Mouse (Mus musculus) intestine, postnatal 0 days (tissue): ENCODE measurements around the gene Gxylt2. TPM values are rescaled to one million over a fixed set of nuclear protein-coding genes. Genes with fewer than 3 reads are reported as not detected.

Source experiments
- ATAC-seq: fragments of 200-750 bp; cut with Nextera tagmentation; 2 replicates; pipeline ENCODE4 v1.8.0; 2017; ENCODE audit warnings: mild to moderate bottlenecking, moderate TSS enrichment, moderate library complexity
- H3K27ac ChIP-seq: fragments of 300-500 bp; sonication (generic); 2 replicates; pipeline ENCODE4 v1.5.1; 2014; ENCODE audit warnings: mild to moderate bottlenecking, low read depth, low read length, moderate library complexity
- H3K27me3 ChIP-seq: fragments of 300-500 bp; sonication (generic); replicated peaks from 2 replicates; pipeline ENCODE4 v1.6.1; 2014; ENCODE audit warnings: low read length, mixed read lengths; ENCODE audit not compliant: control insufficient read depth, insufficient read depth
- H3K36me3 ChIP-seq: fragments of 300-500 bp; sonication (generic); 2 replicates; pipeline ENCODE4 v1.6.1; 2014; ENCODE audit warnings: mild to moderate bottlenecking, moderate library complexity; ENCODE audit not compliant: control insufficient read depth, insufficient read depth
- H3K4me1 ChIP-seq: fragments of 300-500 bp; sonication (generic); replicated peaks from 2 replicates; pipeline ENCODE4 v1.6.1; 2014; ENCODE audit warnings: antibody characterized with exemption, low read length, mixed read lengths; ENCODE audit not compliant: control insufficient read depth, insufficient read depth
- H3K4me2 ChIP-seq: fragments of 300-500 bp; sonication (generic); replicated peaks from 2 replicates; pipeline ENCODE4 v1.6.1; 2014; ENCODE audit warnings: low read depth, mild to moderate bottlenecking, moderate library complexity
- H3K4me3 ChIP-seq: fragments of 300-500 bp; sonication (generic); 2 replicates; pipeline ENCODE4 v1.5.1; 2014; ENCODE audit warnings: low read depth, low read length
- H3K9ac ChIP-seq: fragments of 300-500 bp; sonication (generic); 2 replicates; pipeline ENCODE4 v1.6.1; 2014; ENCODE audit warnings: mild to moderate bottlenecking, low read depth, low read length
- H3K9me3 ChIP-seq: fragments of 300-500 bp; sonication (generic); 2 replicates; pipeline ENCODE4 v1.6.1; 2016; ENCODE audit warnings: mixed run types; ENCODE audit not compliant: control insufficient read depth
- CTCF ChIP-seq: sonication (generic); IDR thresholded peaks from 2 replicates; pipeline ENCODE4 v1.5.1; 2016; ENCODE audit warnings: low read depth, mild to moderate bottlenecking, control low read depth, antibody characterized with exemption, moderate library complexity
- WGBS: fragments of 180-500 bp; shearing (Covaris S2); extraction: QIAGEN DNeasy Blood & Tissue Kit; methylation state at CpG from one replicate; pipeline ENCODE4 v1.1.7; 2014; 5-methylcytosine and 5-hydroxymethylcytosine counted together
- polyA plus RNA-seq: library from polyadenylated mRNA; unstranded; fragments of >200 nt; fragmentation: Nextera tagmentation; extraction: Ambion mirVana; gene quantifications from 2 replicates; pipeline ENCODE4 v1.2.1, GENCODE M21; 2015

Gene Gxylt2
- polyA plus RNA-seq, 1 experiment from 2014 or later: 0.12 TPM

DNA sequence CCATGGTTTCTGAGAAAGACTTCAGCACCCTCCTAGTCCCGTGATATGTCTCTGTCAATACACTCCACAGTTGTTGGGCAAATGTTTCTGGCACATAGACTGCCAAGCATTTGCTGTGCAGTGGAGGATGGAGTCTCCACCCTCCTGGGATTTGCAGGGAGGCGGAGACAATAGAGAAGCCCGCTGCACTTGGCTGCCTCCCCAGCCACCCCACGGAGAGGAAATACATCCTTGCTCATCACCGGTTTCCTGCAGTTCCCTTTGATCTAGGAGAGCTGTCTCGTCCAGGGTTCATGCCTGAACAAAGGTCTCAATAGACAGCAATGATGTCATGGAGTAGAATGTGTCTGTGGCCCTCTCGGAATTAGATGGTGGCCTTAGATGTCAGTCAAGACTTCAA lies 4.9 kb downstream of the Gxylt2 start:
- WGBS: 38% methylated on average over 7 of the region's 7 CpGs
- H3K4me2 ChIP-seq: no peak overlapping the region

GRCm38 (mm10) chr6:100710170-100710569 lies 5.6 kb downstream of the Gxylt2 start:
- Histone ChIP-seq H3K9me3 (no peaks in the 10 kb centered on the region), H3K4me1 (0 out of 2 replicates have a peak, but pooled peaks cover under 1% of the 10 kb centered on the region), H3K9ac (no peak overlapping the region), H3K36me3 (no peaks in the 10 kb centered on the region), H3K27ac (no peak overlapping the region), H3K27me3 (peaks cover 11% of the 10 kb centered on the region; the same call in 1 of the 2 replicates), H3K4me3 (no peak overlapping the region), H3K4me2 (no peak overlapping the region)
- TF ChIP-seq CTCF: peak; percentile 56
- no peak for ATAC-seq
- 38% methylated on average over 4 of the region's 4 CpGs for WGBS

More for the DNA sequence above, 4.9 kb downstream of the Gxylt2 start:
- Histone ChIP-seq H3K36me3 (no peaks in the 10 kb centered on the region), H3K9me3 (no peaks in the 10 kb centered on the region), H3K4me3 (no peak overlapping the region), H3K9ac (no peak overlapping the region), H3K27ac (no peak overlapping the region), H3K27me3 (peaks cover 18% of the 10 kb centered on the region), H3K4me1 (peaks cover 4% of the 10 kb centered on the region; the same call in 1 of the 2 replicates)
- no peak for ATAC-seq
- no peak for TF ChIP-seq CTCF

GRCm38 (mm10) chr6:100710866-100711265 lies 6.3 kb downstream of the Gxylt2 start:
- 79% methylated on average over 5 of the region's 5 CpGs for WGBS
- H3K27ac ChIP-seq: no peak overlapping the region
- no peaks in the 10 kb centered on the region for H3K4me1 ChIP-seq
- no peak overlapping the region for H3K4me2 ChIP-seq
- ATAC-seq: no peak
- H3K4me3 ChIP-seq: no peak overlapping the region
- TF ChIP-seq CTCF: no peak
- H3K27me3 ChIP-seq: peaks cover 4% of the 10 kb centered on the region; the same call in 1 of the 2 replicates
- no peak overlapping the region for H3K9ac ChIP-seq
- H3K36me3 ChIP-seq: no peaks in the 10 kb centered on the region
- no peaks in the 10 kb centered on the region for H3K9me3 ChIP-seq

DNA sequence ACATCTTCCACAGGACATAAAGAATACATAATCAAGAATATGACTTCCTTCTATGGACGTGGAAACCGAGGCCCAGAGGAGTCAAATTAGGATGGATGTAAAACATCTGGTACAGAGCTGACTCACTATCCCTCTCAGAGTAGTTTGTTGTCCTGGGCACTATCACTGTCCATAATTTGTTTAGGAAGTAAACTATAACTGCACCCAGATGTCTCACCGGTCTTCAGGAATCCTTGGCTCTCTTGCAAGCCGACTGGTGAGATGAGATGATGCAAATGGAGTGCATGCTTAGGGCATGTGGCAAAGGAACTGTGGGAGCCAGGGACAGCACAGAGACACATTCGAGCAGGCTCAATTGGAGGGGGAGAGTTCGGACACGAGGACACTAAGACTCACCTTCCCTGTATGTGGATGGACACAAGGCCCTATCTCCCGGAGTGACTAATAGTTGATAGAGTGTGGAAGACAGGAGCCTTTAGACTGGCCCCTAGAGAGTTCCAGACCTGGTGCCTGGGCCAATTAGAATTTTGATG lies 10.8 kb downstream of the Gxylt2 start:
- no peak for ATAC-seq

DNA sequence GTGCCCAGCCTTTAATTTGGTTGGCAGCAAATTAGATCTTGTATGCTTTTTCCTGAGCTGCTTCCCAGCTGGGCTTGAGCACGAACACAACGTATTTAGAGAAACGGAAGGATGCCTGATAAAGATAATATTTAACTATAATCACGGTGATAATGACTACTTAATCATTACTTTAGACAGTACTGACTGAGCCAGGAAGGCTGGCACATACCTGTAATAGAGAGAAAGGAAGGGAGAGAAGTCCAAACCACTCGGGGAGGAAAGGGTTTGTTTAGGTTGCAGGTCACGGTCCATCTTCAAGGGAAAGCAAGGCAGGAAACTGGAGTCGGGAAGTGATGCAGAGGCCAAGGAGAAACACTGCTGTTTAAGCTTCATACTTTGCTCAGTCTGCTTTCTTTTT lies 11.6 kb downstream of the Gxylt2 start:
- no peak overlapping the region for H3K4me2 ChIP-seq
- no peak overlapping the region for H3K9ac ChIP-seq
- ATAC-seq: no peak
- H3K4me1 ChIP-seq: no peaks in the 10 kb centered on the region
- no peak overlapping the region for H3K27ac ChIP-seq
- H3K27me3 ChIP-seq: 0 out of 2 replicates have a peak, but pooled peaks cover 4% of the 10 kb centered on the region
- 30% methylated on average over 7 of the region's 7 CpGs for WGBS
- no peaks in the 10 kb centered on the region for H3K36me3 ChIP-seq
- H3K9me3 ChIP-seq: no peaks in the 10 kb centered on the region
- H3K4me3 ChIP-seq: no peak overlapping the region
- TF ChIP-seq CTCF: no peak

More for the DNA sequence above, 10.8 kb downstream of the Gxylt2 start:
- no peak overlapping the region for H3K4me3 ChIP-seq
- H3K27me3 ChIP-seq: 0 out of 2 replicates have a peak, but pooled peaks cover 4% of the 10 kb centered on the region
- H3K36me3 ChIP-seq: no peaks in the 10 kb centered on the region
- no peak overlapping the region for H3K9ac ChIP-seq
- H3K9me3 ChIP-seq: no peaks in the 10 kb centered on the region
- 71% methylated on average over 8 of the region's 8 CpGs for WGBS
- H3K4me1 ChIP-seq: no peaks in the 10 kb centered on the region
- no peak overlapping the region for H3K27ac ChIP-seq
- TF ChIP-seq CTCF: no peak
- H3K4me2 ChIP-seq: no peak overlapping the region

DNA sequence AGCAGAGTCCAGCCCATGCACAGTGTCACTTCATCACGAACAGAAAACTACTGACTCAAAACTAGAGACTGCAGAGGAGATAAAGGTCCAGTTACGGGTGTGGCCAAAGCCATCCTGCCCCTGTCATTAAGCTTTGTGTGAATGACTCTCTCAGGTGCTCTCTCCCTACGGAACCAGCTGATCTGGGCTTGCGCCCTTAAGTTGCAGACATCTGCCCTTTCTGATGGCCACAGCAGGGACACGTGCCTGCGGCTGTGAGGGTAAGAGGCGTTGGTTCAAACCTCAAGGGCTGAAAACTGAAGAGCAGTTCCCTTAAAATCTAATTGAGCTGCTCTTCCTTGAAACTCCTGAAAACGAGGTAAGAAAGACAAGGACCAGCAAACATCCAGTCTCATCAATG lies 12.3 kb downstream of the Gxylt2 start:
- H3K4me2 ChIP-seq: no peak overlapping the region
- TF ChIP-seq CTCF: no peak
- H3K36me3 ChIP-seq: no peaks in the 10 kb centered on the region
- ATAC-seq: 0 out of 2 replicates have a peak, but pooled peaks have one; percentile 25
- WGBS: 64% methylated on average over 8 of the region's 8 CpGs
- no peak overlapping the region for H3K9ac ChIP-seq
- H3K4me3 ChIP-seq: no peak overlapping the region
- no peaks in the 10 kb centered on the region for H3K4me1 ChIP-seq
- 0 out of 2 replicates have a peak, but pooled peaks cover 4% of the 10 kb centered on the region for H3K27me3 ChIP-seq
- H3K27ac ChIP-seq: no peak overlapping the region
- no peaks in the 10 kb centered on the region for H3K9me3 ChIP-seq
